Mouse (Mus musculus): ENCODE results near the gene Sh3pxd2a. TPM values are rescaled to one million over a fixed set of nuclear protein-coding genes. Genes with fewer than 3 reads are reported as not detected.

Gene Sh3pxd2a
- total and polyA plus RNA-seq, 3 experiments = 1.3 to 4.6 (median 3.2) TPM

DNA sequence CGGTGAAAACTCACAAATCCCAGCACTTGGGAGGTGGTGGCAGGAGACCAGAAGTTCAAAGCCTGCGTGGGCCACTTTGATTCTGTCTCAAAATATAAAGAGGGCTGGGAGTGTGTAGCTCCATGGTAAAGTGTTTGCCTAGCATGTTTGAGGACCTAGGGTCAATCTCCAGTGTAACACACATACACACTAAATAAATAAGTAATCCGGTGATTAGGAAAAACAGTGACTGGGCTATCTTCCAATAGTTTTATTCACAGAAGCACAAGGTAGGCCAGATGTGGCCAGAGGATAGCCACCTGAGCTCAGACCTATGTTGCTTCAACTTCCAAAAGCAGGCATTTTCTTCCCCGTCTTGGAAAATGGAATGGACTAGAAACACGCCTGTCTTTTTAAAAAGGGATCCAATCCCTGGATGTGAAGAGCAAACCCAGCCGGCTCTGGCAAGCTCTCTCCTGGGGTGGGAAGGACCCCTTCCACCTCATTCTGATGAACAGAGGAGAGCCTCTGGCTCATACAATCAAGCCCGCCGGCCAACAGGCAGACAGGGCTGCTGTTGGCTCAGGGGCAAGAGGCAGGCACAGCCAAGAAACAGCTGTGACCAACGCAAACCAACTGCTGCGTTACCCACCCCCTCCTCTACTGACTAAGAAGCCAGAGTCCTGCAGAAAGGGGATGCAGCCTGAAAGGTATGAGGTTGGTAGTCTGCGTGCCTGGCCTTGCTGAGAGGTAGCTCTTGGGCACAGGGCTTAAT lies 140.9 kb downstream of the Sh3pxd2a start:
- Histone ChIP-seq H3K9me3 (replicated peaks; ENCODE audit: low read length) (no peaks in the 10 kb centered on the region), H3K27ac (ENCODE audit: insufficient read depth, low read depth) (no peak overlapping the region), H3K4me1 (ENCODE audit: control insufficient read depth in 1 of 2, insufficient read depth in 2 of 2) (peaks cover 2 to 29% of the 10 kb centered on the region in 2 experiments; a peak in 3 of 4 replicates), H3K27me3 (replicated peaks) (no peaks in the 10 kb centered on the region), H3K4me2 (ENCODE audit: insufficient read depth, low read depth, poor library complexity, severe bottlenecking) (no peak overlapping the region), H3K4me3 (replicated peaks in 1 of 3; ENCODE audit: low read depth in 2 of 3, low read length in 2 of 3, poor library complexity in 1 of 3) (no peak overlapping the region), H3K9ac (ENCODE audit: insufficient read depth, low read depth) (no peak overlapping the region), H3K36me3 (replicated peaks in 1 of 2; ENCODE audit: control insufficient read depth in 1 of 2, insufficient read depth in 1 of 2, low read length in 1 of 2) (peaks cover 0 to 16% of the 10 kb centered on the region in 2 experiments), H3K79me2 (replicated peaks; ENCODE audit: control insufficient read depth, extremely low read depth, insufficient read depth, poor library complexity, severe bottlenecking) (no peaks in the 10 kb centered on the region)
- dilution Hi-C loops (cut with MboI; ENCODE audit: extremely low pct_ligation_motif_present, extremely low pct_unique_long_range_greater_than_20kb, low sequenced_read_pairs) = no loop called here
- TF ChIP-seq SIN3A (IDR thresholded peaks at IDR 0.05; ENCODE audit: low read length) (no peak), MEF2A (IDR thresholded peaks at IDR 0.05; ENCODE audit: borderline replicate concordance, low read depth, low read length) (no peak), CHD1 (IDR thresholded peaks at IDR 0.05; ENCODE audit: low read depth, low read length) (no peak), ZC3H11A (IDR thresholded peaks at IDR 0.05; ENCODE audit: low read depth, low read length) (no peak), CHD2 (IDR thresholded peaks at IDR 0.05; ENCODE audit: low read length) (no peak), IRF4 (IDR thresholded peaks at IDR 0.05; ENCODE audit: low read depth, low read length) (no peak), TBP (conservative IDR thresholded peaks at IDR 0.05; ENCODE audit: low read depth, low read length) (no peak), PAX5 (IDR thresholded peaks at IDR 0.05; ENCODE audit: low read length) (no peak), KAT2A (IDR thresholded peaks at IDR 0.05; ENCODE audit: insufficient replicate concordance, low read length) (no peak), RAD21 (IDR thresholded peaks at IDR 0.05; ENCODE audit: low read depth, low read length) (no peak), UBTF (IDR thresholded peaks at IDR 0.05; ENCODE audit: low read depth, low read length) (no peak), GABPA (IDR thresholded peaks at IDR 0.05; ENCODE audit: insufficient replicate concordance, low read depth, low read length) (no peak), ZMIZ1 (IDR thresholded peaks at IDR 0.05; ENCODE audit: low read depth, low read length) (no peak), JUND (conservative IDR thresholded peaks at IDR 0.05; ENCODE audit: low read depth, low read length) (no peak), CTCF (conservative IDR thresholded peaks at IDR 0.05 in 1 of 2, IDR thresholded peaks at IDR 0.05 in 1 of 2; ENCODE audit: low read depth in 2 of 2, low read length in 2 of 2) (no peak), EP300 (IDR thresholded peaks at IDR 0.05; ENCODE audit: low read length) (no peak), POLR2A (IDR thresholded peaks at IDR 0.05; ENCODE audit: low read depth, low read length) (no peak), NELFE (IDR thresholded peaks at IDR 0.05; ENCODE audit: low read depth, low read length) (no peak)
- in situ Hi-C loops (cut with MboI; ENCODE audit: low pct_ligation_motif_present, low pct_unique_long_range_greater_than_20kb, low sequenced_read_pairs) = no loop called here
- DNase-seq (ENCODE audit: extremely low read depth) = no peak

DNA sequence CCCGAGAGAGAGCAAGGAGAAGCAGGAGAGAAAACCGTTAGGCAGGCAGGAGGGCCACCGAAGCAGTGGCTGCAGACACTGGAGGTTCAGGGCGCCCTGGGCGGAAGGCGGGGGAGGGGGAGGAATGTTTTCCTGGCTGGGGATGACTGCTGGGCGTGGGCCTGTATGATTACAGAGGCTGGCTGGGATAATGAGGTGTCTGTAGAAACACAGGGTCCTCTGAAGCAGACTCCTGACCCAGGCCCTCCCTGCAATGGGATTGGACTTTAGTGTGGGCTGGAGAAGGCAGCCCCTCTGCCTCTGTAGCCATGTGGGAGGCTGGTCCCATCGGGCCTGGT lies 143.9 kb downstream of the Sh3pxd2a start:
- dilution Hi-C loops (cut with MboI; ENCODE audit: extremely low pct_ligation_motif_present, extremely low pct_unique_long_range_greater_than_20kb, low sequenced_read_pairs) (no loop called here), in situ Hi-C loops (cut with MboI; ENCODE audit: low pct_ligation_motif_present, low pct_unique_long_range_greater_than_20kb, low sequenced_read_pairs) (no loop called here)
- TF ChIP-seq EP300 (IDR thresholded peaks at IDR 0.05; ENCODE audit: low read length) = no peak
- no peak for TF ChIP-seq MXI1 (IDR thresholded peaks at IDR 0.05; ENCODE audit: low read depth, low read length)
- no peak for TF ChIP-seq POLR2A (IDR thresholded peaks at IDR 0.05; ENCODE audit: low read depth, low read length)
- no peak for TF ChIP-seq JUND (conservative IDR thresholded peaks at IDR 0.05; ENCODE audit: low read depth, low read length)
- no peak for TF ChIP-seq PAX5 (IDR thresholded peaks at IDR 0.05; ENCODE audit: low read length)
- no peak for TF ChIP-seq MAX (IDR thresholded peaks at IDR 0.05; ENCODE audit: low read length)
- no peak for TF ChIP-seq ELF1 (IDR thresholded peaks at IDR 0.05; ENCODE audit: low read depth, low read length)
- no peak for TF ChIP-seq USF2 (conservative IDR thresholded peaks at IDR 0.05; ENCODE audit: low read depth, low read length)
- no peak for TF ChIP-seq POLR2AphosphoS2 (IDR thresholded peaks at IDR 0.05; ENCODE audit: low read depth, low read length)
- TF ChIP-seq TCF12 (IDR thresholded peaks at IDR 0.05; ENCODE audit: low read depth, low read length) = no peak
- no peak for TF ChIP-seq ZMIZ1 (IDR thresholded peaks at IDR 0.05; ENCODE audit: low read depth, low read length)
- no peak for TF ChIP-seq BHLHE40 (IDR thresholded peaks at IDR 0.05; ENCODE audit: low read depth, low read length)
- no peak for TF ChIP-seq RCOR1 (conservative IDR thresholded peaks at IDR 0.05; ENCODE audit: low read depth, low read length)
- TF ChIP-seq SMC3 (IDR thresholded peaks at IDR 0.05; ENCODE audit: low read depth, low read length) = no peak
- TF ChIP-seq IRF4 (IDR thresholded peaks at IDR 0.05; ENCODE audit: low read depth, low read length) = no peak
- TF ChIP-seq CHD1 (IDR thresholded peaks at IDR 0.05; ENCODE audit: low read depth, low read length) = no peak
- no peak for TF ChIP-seq MAZ (IDR thresholded peaks at IDR 0.05; ENCODE audit: low read depth, low read length)
- no peak for TF ChIP-seq KAT2A (IDR thresholded peaks at IDR 0.05; ENCODE audit: insufficient replicate concordance, low read length)
- Histone ChIP-seq H3K36me3 (replicated peaks in 1 of 2; ENCODE audit: control insufficient read depth in 1 of 2, insufficient read depth in 1 of 2, low read length in 1 of 2) (peaks cover 0 to 24% of the 10 kb centered on the region in 2 experiments), H3K27ac (ENCODE audit: insufficient read depth, low read depth) (no peak overlapping the region), H3K4me2 (ENCODE audit: insufficient read depth, low read depth, poor library complexity, severe bottlenecking) (no peak overlapping the region), H3K9me3 (replicated peaks; ENCODE audit: low read length) (no peaks in the 10 kb centered on the region), H3K4me3 (replicated peaks in 1 of 3; ENCODE audit: low read depth in 2 of 3, low read length in 2 of 3, poor library complexity in 1 of 3) (no peak overlapping the region), H3K9ac (ENCODE audit: insufficient read depth, low read depth) (no peak overlapping the region), H3K27me3 (replicated peaks) (no peaks in the 10 kb centered on the region), H3K79me2 (replicated peaks; ENCODE audit: control insufficient read depth, extremely low read depth, insufficient read depth, poor library complexity, severe bottlenecking) (no peaks in the 10 kb centered on the region), H3K4me1 (ENCODE audit: control insufficient read depth in 1 of 2, insufficient read depth in 2 of 2) (peaks cover 9 to 24% of the 10 kb centered on the region in 2 experiments)
- no peak for DNase-seq (ENCODE audit: extremely low read depth)

Measured in CH12.LX (cell line).